8 mouse cellular contexts compared by ENCODE assay signal in the genomic region with DNA sequence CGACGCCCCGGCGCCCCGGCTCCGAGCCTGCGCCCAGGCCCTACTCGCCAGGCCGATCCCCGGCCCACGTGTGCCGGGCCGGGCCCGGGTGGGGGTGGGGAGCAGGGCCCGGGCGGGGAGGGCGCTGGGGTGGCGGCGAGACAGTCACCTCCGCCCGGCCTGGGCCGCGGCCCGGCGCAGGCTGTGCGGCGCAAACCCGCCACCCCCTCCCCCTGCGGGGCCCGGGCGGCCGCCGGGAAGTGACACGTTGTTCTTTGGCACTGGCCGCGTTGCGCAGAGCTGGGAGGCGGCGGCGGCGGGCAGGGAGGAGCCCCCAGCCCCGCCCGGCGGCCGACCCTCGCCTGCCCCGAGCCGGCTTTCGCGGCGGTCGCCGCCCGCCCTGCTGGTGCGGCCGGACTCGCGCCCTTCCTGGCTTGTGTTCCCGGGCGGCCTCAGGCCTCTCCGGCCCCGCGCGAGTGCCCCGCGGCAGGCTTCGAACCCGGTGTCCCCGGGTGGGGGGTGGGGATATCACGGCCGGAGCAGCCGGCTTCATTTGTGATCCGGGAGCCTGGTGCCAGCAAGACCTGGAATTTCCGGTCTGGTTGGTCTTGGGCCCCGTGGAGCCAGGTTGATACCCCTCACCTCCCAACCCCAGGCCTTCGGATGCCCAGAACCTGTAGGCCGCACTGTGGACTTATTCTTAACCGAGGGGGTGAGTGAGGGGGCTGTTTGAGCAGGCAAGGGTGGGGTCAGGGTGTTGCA. TPM values are rescaled to one million over a fixed set of nuclear protein-coding genes. Genes with fewer than 3 reads are reported as not detected.
A peak's percentile ranks its signal among the peaks of the same experiment; 100 is the strongest.
DNase-seq lines count a peak whose midpoint lies in the region; ATAC-seq lines count a peak whose summit lies in the region.

No protein-coding gene starts in this region.

- H3K27ac ChIP-seq in embryonic facial prominence, embryonic 15.5 days (replicated peaks): peak overlapping the region; percentile 91
- peak overlapping the region; percentile 42 to 96 for H3K27ac ChIP-seq in heart, embryonic 14.5 days (replicated peaks in 1 of 2; ENCODE audit: control insufficient read depth in 1 of 2, insufficient read depth in 1 of 2, low read depth in 2 of 2, low read length in 2 of 2)
- peak overlapping the region; percentile 96 for H3K27ac ChIP-seq in kidney, embryonic 15.5 days
- peak overlapping the region; percentile 95 for H3K27ac ChIP-seq in lung, embryonic 16.5 days (ENCODE audit: low read length)

- WGBS in embryonic facial prominence, embryonic 15.5 days: under 1% methylated on average over 59 of the region's 78 CpGs
- WGBS in heart, embryonic 14.5 days: under 1% methylated on average over 71 of the region's 78 CpGs
- 1% methylated on average over 37 of the region's 78 CpGs for WGBS in kidney, embryonic 15.5 days
- 0% methylated on average over 37 of the region's 78 CpGs for WGBS in lung, embryonic 16.5 days

- peak overlapping the region; percentile 95 for H3K4me2 ChIP-seq in embryonic facial prominence, embryonic 15.5 days (replicated peaks)
- H3K4me2 ChIP-seq in heart, embryonic 14.5 days (ENCODE audit: low read length): peak overlapping the region; percentile 98
- H3K4me2 ChIP-seq in kidney, embryonic 15.5 days: peak overlapping the region; percentile 96
- H3K4me2 ChIP-seq in lung, embryonic 16.5 days (ENCODE audit: low read depth, low read length): peak overlapping the region; percentile 90

- no peaks in the 10 kb centered on the region for H3K27me3 ChIP-seq in embryonic facial prominence, embryonic 15.5 days
- no peaks in the 10 kb centered on the region for H3K27me3 ChIP-seq in heart, embryonic 14.5 days (ENCODE audit: control insufficient read depth, insufficient read depth, low read length)
- no peaks in the 10 kb centered on the region for H3K27me3 ChIP-seq in kidney, embryonic 15.5 days
- H3K27me3 ChIP-seq in lung, embryonic 16.5 days (ENCODE audit: control insufficient read depth, insufficient read depth, low read depth, low read length): no peaks in the 10 kb centered on the region

- H3K36me3 ChIP-seq in embryonic facial prominence, embryonic 15.5 days: peaks cover 33% of the 10 kb centered on the region
- peaks cover 38% of the 10 kb centered on the region for H3K36me3 ChIP-seq in heart, embryonic 14.5 days (ENCODE audit: control insufficient read depth, insufficient read depth, low read length)
- peaks cover 38% of the 10 kb centered on the region for H3K36me3 ChIP-seq in kidney, embryonic 15.5 days
- H3K36me3 ChIP-seq in lung, embryonic 16.5 days (ENCODE audit: control insufficient read depth, insufficient read depth, low read length): peaks cover 21% of the 10 kb centered on the region

- peak overlapping the region; percentile 75 for H3K9ac ChIP-seq in embryonic facial prominence, embryonic 15.5 days
- H3K9ac ChIP-seq in heart, embryonic 14.5 days (ENCODE audit: low read length): peak overlapping the region; percentile 96
- peak overlapping the region; percentile 98 for H3K9ac ChIP-seq in kidney, embryonic 15.5 days
- H3K9ac ChIP-seq in lung, embryonic 16.5 days (ENCODE audit: low read length): peak overlapping the region; percentile 95

- H3K4me3 ChIP-seq in embryonic facial prominence, embryonic 15.5 days (replicated peaks): peak overlapping the region; percentile 69
- H3K4me3 ChIP-seq in heart, embryonic 14.5 days (ENCODE audit: control insufficient read depth in 1 of 2, insufficient read depth in 1 of 2, low read depth in 1 of 2, low read length in 2 of 2): peak overlapping the region; percentile 95 to 97
- H3K4me3 ChIP-seq in kidney, embryonic 15.5 days (replicated peaks): peak overlapping the region; percentile 97
- peak overlapping the region; percentile 97 for H3K4me3 ChIP-seq in lung, embryonic 16.5 days (ENCODE audit: low read length)

- H3K9me3 ChIP-seq in embryonic facial prominence, embryonic 15.5 days (replicated peaks): no peaks in the 10 kb centered on the region
- H3K9me3 ChIP-seq in heart, embryonic 14.5 days (ENCODE audit: control insufficient read depth, low read length): no peaks in the 10 kb centered on the region
- H3K9me3 ChIP-seq in kidney, embryonic 15.5 days (replicated peaks): no peaks in the 10 kb centered on the region
- H3K9me3 ChIP-seq in lung, embryonic 16.5 days (ENCODE audit: control insufficient read depth, low read length): no peaks in the 10 kb centered on the region

- peak; percentile 22 to 42 for DNase-seq in CD8-positive naive resting alpha-beta T cell, adult 2 months (ENCODE audit: low read depth in 2 of 2, low spot score in 2 of 2)
- DNase-seq in adrenal gland, adult 2 months: peak; percentile 80
- DNase-seq in right cerebral cortex, postnatal 10 days (ENCODE audit: low spot score in 2 of 2): peak; percentile 61 to 62
- DNase-seq in yolk sac, embryonic 10.5 days (ENCODE audit: low spot score): peak; percentile 66

- peak; percentile 79; the same call in 1 of the 2 replicates for ATAC-seq in embryonic facial prominence, embryonic 15.5 days (ENCODE audit: insufficient number of reproducible peaks, low FRiP score, low TSS enrichment, low read depth)
- ATAC-seq in heart, embryonic 14.5 days (ENCODE audit: insufficient number of reproducible peaks, insufficient read depth, low FRiP score, low read depth): peak; percentile 79
- peak; percentile 83 for ATAC-seq in kidney, embryonic 15.5 days (replicated peaks; ENCODE audit: low FRiP score)
- ATAC-seq in lung, embryonic 16.5 days (ENCODE audit: low read depth): peak; percentile 77

- peaks cover 29% of the 10 kb centered on the region for H3K4me1 ChIP-seq in embryonic facial prominence, embryonic 15.5 days
- H3K4me1 ChIP-seq in heart, embryonic 14.5 days (ENCODE audit: control insufficient read depth in 2 of 2, insufficient read depth in 2 of 2, low read length in 2 of 2): peaks cover 8 to 35% of the 10 kb centered on the region in 2 experiments
- H3K4me1 ChIP-seq in kidney, embryonic 15.5 days: peaks cover 33% of the 10 kb centered on the region
- peaks cover 25% of the 10 kb centered on the region for H3K4me1 ChIP-seq in lung, embryonic 16.5 days (replicated peaks; ENCODE audit: control insufficient read depth, insufficient read depth, low read length)

RNA-seq across cellular contexts. Expression of a gene that starts 5.0 kb away (rescaled TPM):
- total RNA-seq in adrenal gland, adult 2 months (2021): 100 to 1,000 TPM; 368 to 454 TPM
- polyA plus RNA-seq in adrenal gland, adult 2 months (2012; rRNA removed): 486 and 565 TPM in 2 replicates
- polyA plus RNA-seq in embryonic facial prominence, embryonic 15.5 days (2015; fragmentation: Nextera tagmentation; extraction: Ambion mirVana): 177 and 188 TPM in 2 replicates
- polyA plus RNA-seq in heart, embryonic 14.5 days (2014; fragmentation: Nextera tagmentation; extraction: Ambion mirVana): 96.6 and 107 TPM in 2 replicates
- 187 and 208 TPM in 2 replicates for polyA plus RNA-seq in kidney, embryonic 15.5 days (2015; fragmentation: Nextera tagmentation; extraction: Ambion mirVana)
- polyA plus RNA-seq in lung, embryonic 16.5 days (2015; fragmentation: Nextera tagmentation; extraction: Ambion mirVana): 139 and 140 TPM in 2 replicates

RNA-seq across cellular contexts. Expression of a gene that starts 19.9 kb away (rescaled TPM):
- 10 to 100 TPM; 10.3 to 13.3 TPM for total RNA-seq in adrenal gland, adult 2 months (2021)
- polyA plus RNA-seq in adrenal gland, adult 2 months (2012; rRNA removed): 24.9 and 29.4 TPM in 2 replicates
- 14.0 and 15.3 TPM in 2 replicates for polyA plus RNA-seq in embryonic facial prominence, embryonic 15.5 days (2015; fragmentation: Nextera tagmentation; extraction: Ambion mirVana)
- 7.1 and 7.2 TPM in 2 replicates for polyA plus RNA-seq in heart, embryonic 14.5 days (2014; fragmentation: Nextera tagmentation; extraction: Ambion mirVana)
- polyA plus RNA-seq in kidney, embryonic 15.5 days (2015; fragmentation: Nextera tagmentation; extraction: Ambion mirVana): 6.4 and 6.7 TPM in 2 replicates
- polyA plus RNA-seq in lung, embryonic 16.5 days (2015; fragmentation: Nextera tagmentation; extraction: Ambion mirVana): 7.8 and 9.1 TPM in 2 replicates

RNA-seq across cellular contexts. Expression of a gene that starts 21.7 kb away (rescaled TPM):
- 100 to 1,000 TPM; 215 to 285 TPM for total RNA-seq in adrenal gland, adult 2 months (2021)
- 38.1 and 43.8 TPM in 2 replicates for polyA plus RNA-seq in adrenal gland, adult 2 months (2012; rRNA removed)
- 293 and 297 TPM in 2 replicates for polyA plus RNA-seq in embryonic facial prominence, embryonic 15.5 days (2015; fragmentation: Nextera tagmentation; extraction: Ambion mirVana)
- 217 and 231 TPM in 2 replicates for polyA plus RNA-seq in heart, embryonic 14.5 days (2014; fragmentation: Nextera tagmentation; extraction: Ambion mirVana)
- polyA plus RNA-seq in kidney, embryonic 15.5 days (2015; fragmentation: Nextera tagmentation; extraction: Ambion mirVana): 330 and 353 TPM in 2 replicates
- 285 and 301 TPM in 2 replicates for polyA plus RNA-seq in lung, embryonic 16.5 days (2015; fragmentation: Nextera tagmentation; extraction: Ambion mirVana)

RNA-seq across cellular contexts. Expression of a gene that starts 43.5 kb away (rescaled TPM):
- 10 to 100 TPM in 1 of 2 experiments, 1 to 10 TPM in 1; 9.3 to 18.8 TPM for total RNA-seq in adrenal gland, adult 2 months (2021)
- polyA plus RNA-seq in adrenal gland, adult 2 months (2012; rRNA removed): 2.3 and 5.0 TPM in 2 replicates
- 7.3 and 8.2 TPM in 2 replicates for polyA plus RNA-seq in embryonic facial prominence, embryonic 15.5 days (2015; fragmentation: Nextera tagmentation; extraction: Ambion mirVana)
- 0.22 and 0.53 TPM in 2 replicates for polyA plus RNA-seq in heart, embryonic 14.5 days (2014; fragmentation: Nextera tagmentation; extraction: Ambion mirVana)
- polyA plus RNA-seq in kidney, embryonic 15.5 days (2015; fragmentation: Nextera tagmentation; extraction: Ambion mirVana): 4.0 TPM in 2 replicates
- polyA plus RNA-seq in lung, embryonic 16.5 days (2015; fragmentation: Nextera tagmentation; extraction: Ambion mirVana): 1.4 and 2.2 TPM in 2 replicates

RNA-seq across cellular contexts. Expression of a gene that starts 44.3 kb away (rescaled TPM):
- total RNA-seq in adrenal gland, adult 2 months (2021): 10 to 100 TPM; 31.2 to 45.2 TPM
- 9.3 and 9.5 TPM in 2 replicates for polyA plus RNA-seq in adrenal gland, adult 2 months (2012; rRNA removed)
- 90.0 and 100 TPM in 2 replicates for polyA plus RNA-seq in embryonic facial prominence, embryonic 15.5 days (2015; fragmentation: Nextera tagmentation; extraction: Ambion mirVana)
- 53.2 and 58.4 TPM in 2 replicates for polyA plus RNA-seq in heart, embryonic 14.5 days (2014; fragmentation: Nextera tagmentation; extraction: Ambion mirVana)
- polyA plus RNA-seq in kidney, embryonic 15.5 days (2015; fragmentation: Nextera tagmentation; extraction: Ambion mirVana): 116 and 120 TPM in 2 replicates
- 74.3 and 87.5 TPM in 2 replicates for polyA plus RNA-seq in lung, embryonic 16.5 days (2015; fragmentation: Nextera tagmentation; extraction: Ambion mirVana)

Comparison
In these comparisons a context has a peak if more than half of its experiments do, and no peak if none do; other contexts are left out.
1. Peak in every context shown above with its lines: DNase-seq, ATAC-seq, H3K4me3 ChIP-seq and H3K27ac ChIP-seq.